Mouse (Mus musculus): Measurements from ENCODE around the gene Stxbp5l.
"Not testable (repeated sequence)": the region's sequence is repeated elsewhere in the genome, so short reads cannot be mapped to it uniquely, and the experiment has no call there.

Gene Stxbp5l

DNA sequence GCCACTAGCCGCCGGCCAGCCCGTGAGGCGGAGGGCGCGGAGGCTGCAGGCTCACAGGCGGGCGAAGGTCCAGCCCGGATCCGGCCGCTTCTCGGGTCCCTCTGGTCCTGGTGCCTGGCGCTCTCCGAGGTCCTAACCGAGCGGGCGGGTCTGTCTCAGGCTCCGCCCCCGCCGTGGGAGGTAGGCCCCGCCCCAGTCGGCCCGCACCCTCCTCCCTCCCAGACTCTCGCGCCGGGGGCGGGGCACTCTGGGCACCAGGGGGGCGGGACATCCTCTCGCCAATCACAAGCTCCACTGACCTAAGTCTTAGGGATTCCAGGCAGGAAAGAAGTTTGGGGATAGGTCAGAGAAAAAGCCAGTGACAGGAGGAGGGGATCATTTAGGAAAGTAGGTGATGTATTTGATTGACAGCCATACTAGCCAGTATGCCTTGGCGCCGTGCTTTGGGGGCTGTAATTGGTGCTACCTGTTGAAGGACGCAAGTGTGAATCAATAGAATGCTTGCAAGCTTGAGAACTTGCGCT is at the start of gene Stxbp5l:
Gene Stxbp5l (minus strand): TSS at position 142 of the 524 bp plus-strand sequence.
- peak; percentile 64 to 81 for DNase-seq (ENCODE audit: low spot score in 2 of 2)

DNA sequence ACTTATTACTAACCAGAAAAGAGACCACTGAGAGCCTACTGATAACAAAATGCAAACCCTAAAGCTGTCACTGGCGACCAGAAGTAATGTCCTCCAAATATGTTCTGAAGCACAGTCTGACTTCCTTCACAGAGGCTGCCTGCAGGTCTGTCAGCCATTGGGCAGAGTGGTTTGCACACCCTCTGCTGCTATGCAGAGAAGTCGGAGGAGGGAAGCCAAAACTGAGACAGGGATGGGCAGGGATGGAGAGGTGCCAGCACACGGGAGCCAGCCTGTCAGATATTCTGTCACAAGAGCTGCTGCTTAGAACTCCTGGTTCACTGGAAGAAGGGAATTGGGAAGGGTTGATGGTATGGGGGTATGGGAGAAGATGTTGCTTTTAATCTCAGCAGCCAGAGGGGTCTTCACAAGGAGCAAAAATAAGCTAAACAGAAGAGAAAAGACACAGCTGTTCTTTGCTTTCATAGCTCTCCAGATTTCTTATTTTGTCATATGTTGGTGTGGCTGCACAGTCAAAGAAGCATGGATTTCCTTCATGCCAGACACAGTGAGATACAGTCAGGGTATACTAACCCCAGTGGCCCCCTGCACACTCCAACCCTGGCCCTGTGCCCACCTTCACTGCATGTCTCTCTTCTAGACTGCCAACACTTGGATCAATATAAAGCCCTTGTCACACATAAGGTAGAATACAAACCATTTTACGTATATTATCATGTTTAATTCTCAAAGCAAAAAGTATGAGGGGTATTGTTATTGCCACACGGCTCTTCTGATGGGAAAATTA is 48.8 kb upstream of the Stxbp5l start:
- no peak for DNase-seq (ENCODE audit: low spot score in 2 of 2)

DNA sequence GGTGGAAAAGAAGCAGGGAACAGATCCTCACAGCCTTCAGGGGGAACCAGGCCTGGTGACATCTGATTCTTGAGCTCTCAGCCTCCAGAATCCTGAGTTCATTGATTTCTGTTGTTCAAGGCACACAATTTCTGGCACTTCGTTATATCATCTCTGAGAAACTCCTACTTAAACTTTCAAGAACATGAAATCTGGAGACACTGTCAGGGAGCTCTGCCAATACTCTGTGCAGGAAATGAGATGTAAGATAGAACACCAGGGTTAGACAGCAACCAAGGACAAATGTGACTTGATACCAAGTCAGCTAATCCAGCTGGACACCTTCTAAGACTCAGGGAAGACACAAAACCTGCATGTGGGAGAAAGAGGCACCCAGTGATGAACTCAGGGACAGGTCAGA is 40.7 kb upstream of the Stxbp5l start:
- no peak for DNase-seq (ENCODE audit: low spot score in 2 of 2)

DNA sequence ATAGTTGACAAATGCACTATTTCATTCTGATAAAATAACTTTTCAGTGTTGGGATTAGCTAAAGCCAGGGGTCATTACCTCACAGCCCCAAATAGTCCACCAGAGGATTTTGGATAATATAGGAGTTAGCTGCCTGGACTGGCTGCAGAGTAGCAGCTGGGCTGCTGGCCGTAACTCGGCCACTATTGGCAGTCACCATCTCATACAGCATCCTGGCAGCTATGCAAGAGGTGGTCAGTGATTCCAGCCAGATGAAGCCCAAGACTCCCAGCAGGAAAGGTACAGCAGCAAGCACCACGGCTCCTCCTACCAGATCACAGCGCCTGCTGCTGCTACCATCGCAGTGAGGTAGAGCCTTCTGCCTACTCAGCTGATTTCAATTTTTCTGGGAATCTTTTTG is 38.1 kb upstream of the Stxbp5l start:
- no peak for DNase-seq (ENCODE audit: low spot score in 2 of 2)

DNA sequence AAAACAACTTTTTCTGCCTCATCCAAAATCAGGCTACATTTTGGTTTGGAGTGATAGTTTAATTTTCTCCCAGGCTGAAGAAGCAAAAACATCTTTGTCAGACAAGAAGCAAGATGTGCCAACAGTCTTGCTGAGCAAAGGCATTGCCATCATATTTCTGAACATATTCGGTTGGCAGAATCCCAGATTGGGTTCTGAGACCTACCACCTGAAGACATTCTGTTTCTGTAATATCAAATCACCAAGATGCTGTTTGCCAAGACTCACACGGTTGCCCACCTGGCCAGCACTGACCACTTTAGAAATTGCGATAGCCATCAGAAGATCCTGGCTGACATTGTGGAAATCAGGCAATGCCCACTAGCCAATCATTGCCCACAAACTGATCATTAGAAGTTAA is 37.1 kb upstream of the Stxbp5l start:
- DNase-seq (ENCODE audit: low spot score in 2 of 2), result no peak

DNA sequence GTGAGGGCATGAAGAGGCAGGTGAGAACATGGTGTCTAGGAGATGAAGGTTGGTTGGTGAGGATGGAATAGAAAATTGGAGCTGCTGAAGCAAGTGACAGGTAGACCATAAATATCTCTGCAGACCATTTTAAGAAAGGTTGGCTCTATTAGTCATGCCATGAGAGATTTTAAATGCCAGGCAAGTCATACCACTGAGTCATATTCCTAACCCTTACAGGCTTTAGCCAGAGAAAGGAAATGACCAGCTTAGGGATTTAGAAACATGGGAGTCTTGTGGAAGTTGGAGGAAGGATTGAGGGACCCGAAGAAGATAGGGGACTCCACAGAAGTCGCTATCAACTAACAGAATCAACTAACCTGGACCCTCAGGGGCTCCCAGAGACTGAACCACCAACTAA is 35.8 kb upstream of the Stxbp5l start:
- no peak for DNase-seq (ENCODE audit: low spot score in 2 of 2)

DNA sequence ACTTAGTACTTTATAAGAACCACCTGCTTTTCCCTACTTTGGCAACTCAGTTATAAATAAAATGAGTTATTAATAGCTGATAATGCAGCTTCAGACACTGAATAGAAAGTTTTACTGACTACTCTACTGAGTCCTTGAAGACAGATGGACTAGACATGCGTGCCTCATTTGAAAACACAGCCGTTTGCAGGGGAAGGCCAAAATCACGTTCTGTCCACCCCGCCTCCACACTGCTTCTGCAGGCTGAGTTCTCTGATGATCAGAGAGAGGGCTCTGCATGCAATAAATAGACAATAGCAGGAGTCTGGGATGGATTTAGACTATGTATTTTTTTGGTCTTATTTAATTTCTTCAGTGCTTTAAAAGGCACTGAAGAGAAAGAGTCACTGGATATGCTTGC is 20.8 kb upstream of the Stxbp5l start:
- no peak for DNase-seq (ENCODE audit: low spot score in 2 of 2)

DNA sequence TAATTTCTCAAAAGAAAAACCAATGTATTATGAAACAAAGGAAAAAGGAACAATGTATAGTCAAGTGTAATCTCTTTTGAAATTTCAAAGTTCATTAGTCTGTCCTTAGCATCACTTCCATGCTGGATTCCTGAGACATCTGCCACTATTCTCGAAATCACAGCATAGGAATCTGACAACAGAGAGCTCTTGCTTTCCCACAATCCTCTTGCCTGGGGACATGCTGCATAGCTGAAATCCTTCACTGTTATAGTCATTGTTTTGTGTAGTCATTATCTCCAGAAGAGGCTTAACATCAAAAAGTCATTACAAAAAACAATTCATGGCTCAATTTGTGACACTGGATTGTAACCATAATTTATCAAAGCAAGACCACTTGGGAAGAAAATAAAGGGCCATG is 20.2 kb upstream of the Stxbp5l start:
- no peak for DNase-seq (ENCODE audit: low spot score in 2 of 2)

DNA sequence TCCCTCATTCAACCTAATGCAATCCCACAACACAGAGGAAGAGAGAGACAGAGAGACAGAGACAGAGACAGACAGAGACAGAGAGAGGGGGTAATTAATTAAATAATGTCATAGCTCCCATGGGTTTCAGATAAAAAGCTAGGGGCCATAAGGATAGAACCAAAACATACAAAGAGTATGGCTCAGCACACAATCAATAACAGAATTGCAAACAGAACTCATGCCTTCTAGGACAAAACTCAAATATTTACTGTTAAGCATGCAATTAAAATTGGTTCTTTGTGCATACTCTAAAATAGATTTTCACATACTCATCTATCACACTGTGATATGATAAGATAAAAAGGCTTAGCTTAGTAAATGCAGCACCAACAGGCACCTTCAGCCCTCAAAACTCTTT is 5.2 kb upstream of the Stxbp5l start:
- DNase-seq (ENCODE audit: low spot score in 2 of 2), result no peak

DNA sequence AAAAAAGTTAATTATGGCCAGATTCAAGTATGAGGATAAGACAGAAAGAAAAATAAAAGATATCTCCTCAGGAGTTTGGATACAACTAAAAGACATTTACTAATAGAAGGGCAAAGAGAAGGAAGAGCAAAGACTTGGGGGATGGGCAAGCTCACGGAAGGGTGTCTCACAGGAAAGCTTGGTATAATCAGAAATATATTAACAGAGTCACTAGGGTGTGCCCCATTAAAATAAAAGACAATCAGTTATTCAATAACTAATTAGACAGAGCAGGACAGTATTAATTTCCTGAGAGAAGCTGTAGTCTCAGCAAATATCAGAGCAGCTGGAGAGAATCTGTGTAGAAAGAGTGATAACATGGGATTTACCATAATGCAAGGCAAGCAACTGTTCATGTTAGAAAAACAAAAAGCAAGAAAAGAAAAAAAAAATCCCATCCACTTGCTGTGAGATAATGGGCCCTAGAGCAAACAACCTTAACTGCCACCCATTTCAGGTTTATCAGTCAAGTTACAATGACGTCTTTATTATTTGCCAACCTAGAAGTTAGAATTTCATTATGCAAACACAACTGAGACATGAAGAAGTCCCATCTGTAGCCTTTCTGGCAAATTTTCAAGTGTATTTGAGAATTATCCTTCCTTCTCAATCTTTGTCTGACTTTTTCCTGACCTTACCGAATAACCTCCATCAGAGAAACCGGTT is 4.6 kb upstream of the Stxbp5l start:
- DNase-seq (ENCODE audit: low spot score in 2 of 2), result no peak

DNA sequence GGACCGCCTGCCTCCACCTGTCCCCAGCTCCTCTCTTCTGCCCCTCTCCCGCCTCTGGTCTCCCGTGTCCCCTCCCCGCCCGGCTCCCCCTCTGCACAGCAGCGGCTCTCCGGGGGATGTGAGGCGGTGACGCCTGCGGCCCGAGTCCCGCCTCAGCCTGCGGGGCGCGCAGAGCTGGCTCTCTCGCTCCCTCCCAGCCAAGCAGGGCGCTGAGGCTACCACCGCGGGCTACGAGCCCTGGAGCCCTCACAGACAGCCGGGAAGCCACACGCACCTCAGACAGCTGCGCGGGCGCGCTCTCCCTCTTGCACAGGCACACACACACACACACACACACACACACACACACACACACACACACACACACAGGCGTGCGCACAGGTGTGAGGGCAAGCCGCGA is 393 bp downstream of the Stxbp5l start:
- DNase-seq (ENCODE audit: low spot score in 2 of 2), result peak in 1 of 2 experiments; percentile 4

DNA sequence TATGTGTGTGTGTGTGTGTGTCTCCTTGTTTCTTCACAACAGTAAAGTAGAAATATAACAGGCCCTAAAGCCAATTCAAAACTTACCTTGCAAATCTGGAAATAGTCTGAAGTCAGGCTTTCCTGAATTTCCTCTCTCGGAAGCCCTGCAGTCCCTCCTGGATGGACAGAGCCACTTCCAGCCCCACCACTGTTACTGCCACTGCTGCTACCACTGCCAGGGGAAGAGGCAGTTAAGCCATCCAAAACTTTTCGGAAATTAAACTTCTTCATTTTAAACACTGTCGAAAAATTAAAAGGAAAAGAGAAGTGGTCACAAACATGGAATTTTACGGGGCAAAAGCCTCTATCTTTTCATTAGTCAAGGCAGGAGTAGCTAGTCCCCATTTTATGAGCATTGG is 1.3 kb downstream of the Stxbp5l start:
- DNase-seq (ENCODE audit: low spot score in 2 of 2), result no peak

DNA sequence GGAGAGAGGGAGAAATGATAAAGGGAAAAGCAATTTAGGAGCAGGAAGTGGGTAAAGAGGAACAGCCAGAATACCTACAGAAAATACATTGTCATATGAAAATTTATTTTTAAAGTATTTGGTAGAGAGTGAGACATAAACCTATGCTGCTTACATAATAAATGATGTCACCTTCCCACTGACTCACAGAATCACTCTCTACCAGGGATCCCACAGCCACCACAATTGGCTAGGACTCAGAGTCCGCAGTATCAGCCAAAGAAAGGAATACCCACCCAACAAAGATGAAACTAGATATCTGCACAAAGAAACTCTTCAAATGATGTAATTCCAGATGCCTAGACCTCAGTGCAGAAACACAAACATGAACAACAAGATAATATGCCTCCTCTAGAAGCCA is 12.0 kb downstream of the Stxbp5l start:
- no peak for DNase-seq (ENCODE audit: low spot score in 2 of 2)

DNA sequence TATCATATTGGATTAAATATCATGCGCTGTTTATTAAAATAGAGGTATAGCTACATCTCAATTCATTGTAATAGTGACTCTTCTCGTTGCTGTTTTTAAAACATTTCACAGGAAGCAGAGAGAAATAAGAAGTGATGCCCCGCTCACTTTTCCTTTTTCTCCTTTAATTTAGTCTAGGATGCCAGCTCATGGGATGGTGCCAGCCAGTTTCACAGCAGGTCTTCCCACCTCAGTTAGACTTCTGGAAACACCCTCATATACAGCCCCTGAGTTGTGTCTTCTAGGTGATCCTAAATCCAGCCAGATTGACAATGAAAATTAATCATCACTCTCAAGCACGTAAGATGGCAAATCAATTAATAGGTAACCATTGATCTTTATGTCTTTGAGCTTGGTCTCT is 17.3 kb downstream of the Stxbp5l start:
- DNase-seq (ENCODE audit: low spot score in 2 of 2), result no peak

DNA sequence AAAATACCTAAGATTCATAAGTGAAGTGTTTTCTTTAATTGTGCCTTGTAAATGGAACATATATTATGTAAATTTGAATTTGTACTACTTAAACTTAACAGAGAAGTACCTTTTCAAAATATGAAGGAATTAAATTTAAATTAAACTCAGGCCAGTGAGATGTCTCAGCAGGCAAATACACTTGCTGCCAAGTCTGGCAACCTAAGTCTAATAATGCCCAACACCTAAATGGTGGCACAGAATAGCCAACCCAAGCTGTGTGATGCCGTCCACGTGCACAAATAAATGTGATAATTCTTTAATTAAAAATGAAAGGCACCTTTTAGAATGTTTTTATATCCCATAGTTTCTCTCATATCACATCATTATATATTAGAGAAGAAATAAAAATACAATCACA is 20.8 kb downstream of the Stxbp5l start:
- DNase-seq (ENCODE audit: low spot score in 2 of 2), result no peak

DNA sequence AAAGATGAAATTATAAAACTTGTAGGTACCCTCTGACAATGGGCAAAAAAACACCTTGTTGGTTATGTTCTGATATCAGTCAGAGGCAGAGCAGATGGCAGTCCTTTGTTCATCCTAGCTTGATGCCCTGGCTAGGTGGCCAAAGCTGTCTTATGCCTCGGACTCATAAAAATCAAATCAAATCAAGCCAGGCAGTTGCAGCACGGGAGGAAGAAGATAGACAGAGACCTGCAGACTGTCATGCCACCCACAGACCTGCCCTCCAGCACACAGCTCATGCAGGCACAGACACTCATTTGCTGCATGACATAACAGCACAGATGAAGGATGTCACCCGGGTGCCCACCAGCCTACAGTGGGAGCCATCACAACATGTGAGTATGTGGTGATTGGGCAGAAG is 29.1 kb downstream of the Stxbp5l start:
- no peak for DNase-seq (ENCODE audit: low spot score in 2 of 2)

DNA sequence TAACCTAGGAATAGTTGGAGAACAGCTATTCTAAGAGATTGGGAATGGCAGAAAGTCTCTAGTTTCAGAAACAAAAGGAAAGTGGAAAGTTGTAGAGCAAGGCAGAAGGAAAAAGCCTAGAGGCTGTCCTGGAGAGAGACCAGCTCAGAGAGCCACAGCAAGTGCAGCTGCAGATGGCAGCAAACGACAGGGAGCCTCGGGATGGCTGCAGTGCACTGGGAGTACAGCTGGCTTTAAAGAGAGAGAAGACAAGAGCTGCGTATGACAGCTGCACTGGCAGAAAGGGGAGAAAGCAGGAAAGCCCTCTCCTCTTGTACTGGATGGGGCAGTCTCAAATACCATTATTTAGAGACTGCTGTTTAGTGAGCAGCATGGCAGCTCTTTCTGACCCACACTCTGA is 37.7 kb downstream of the Stxbp5l start:
- DNase-seq (ENCODE audit: low spot score in 2 of 2), result no peak

DNA sequence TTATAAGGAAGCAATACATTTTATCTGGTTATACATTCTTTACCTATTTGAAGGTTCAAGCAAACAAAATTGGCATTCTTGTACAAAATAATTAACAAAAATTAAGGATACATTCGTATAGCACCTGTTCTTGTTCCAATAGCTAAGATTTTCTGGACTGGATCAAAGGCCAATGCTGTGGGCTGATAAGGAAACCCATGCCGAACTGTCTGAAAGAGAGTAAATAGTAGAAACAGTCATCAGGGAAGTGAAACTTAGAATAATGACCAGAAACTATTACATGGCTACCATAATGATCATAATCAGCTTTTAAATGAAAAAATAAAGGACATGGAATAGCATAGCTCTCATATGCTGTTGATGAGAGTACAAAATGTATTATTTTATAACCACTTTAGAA is 39.8 kb downstream of the Stxbp5l start:
- DNase-seq (ENCODE audit: low spot score in 2 of 2), result no peak

DNA sequence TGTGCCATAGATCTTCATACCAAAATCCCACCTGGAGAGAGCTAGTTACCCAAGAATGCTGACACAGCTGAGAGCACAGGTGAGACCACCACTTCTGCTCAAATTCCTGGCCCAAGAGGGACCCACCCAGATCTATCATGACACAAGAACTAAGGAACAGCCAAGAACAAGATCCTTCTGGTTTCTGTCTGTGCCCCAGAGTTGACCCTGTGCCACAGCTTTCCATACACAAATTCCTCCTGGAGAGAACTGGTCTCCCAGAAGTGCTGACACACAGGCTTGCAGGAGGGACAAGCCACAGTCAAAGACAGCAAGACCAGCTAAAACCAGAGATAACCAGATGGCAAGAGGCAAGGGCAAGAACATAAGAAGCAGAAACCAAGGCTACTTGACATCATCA is 43.3 kb downstream of the Stxbp5l start:
- DNase-seq (ENCODE audit: low spot score in 2 of 2), result not testable (repeated sequence)

DNA sequence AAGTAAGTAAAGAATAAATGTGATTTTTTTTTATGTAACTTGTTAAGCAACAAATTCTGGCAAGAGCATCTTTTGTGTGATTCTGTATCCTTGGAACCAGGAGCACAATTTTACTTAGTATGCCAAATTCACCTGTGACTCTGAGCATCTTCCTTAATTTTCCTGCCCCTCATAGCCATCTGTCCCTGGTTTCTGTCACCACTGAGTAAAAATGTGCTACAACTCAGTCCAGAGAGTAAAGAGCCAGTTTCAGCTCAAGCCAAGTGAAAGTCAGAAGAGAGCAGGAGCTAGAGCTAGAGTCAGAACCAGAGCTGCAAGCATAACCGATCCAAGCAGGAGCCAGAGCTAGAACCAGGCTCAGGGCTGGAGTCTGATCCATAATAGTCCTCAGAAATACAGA is 46.6 kb downstream of the Stxbp5l start:
- no peak for DNase-seq (ENCODE audit: low spot score in 2 of 2)

DNA sequence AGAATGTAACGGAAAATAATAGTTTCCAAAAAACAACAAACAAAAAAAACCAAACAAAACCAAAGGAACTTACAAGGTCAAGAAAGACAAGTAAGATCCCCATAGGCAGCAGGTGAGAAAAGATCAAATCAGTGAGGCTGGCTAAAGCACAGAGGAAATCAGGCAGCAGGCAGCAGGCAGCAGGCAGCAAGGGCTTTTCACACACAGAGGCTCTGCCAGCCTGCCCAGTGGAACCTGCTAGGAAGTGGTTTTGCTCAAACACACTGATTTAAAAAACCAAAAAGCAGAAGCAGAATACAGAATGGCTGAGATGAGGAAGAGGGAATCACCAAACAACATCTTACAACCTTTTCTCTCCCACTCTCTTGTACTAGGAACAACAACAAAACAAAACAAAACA is 47.2 kb downstream of the Stxbp5l start:
- no peak for DNase-seq (ENCODE audit: low spot score in 2 of 2)

DNA sequence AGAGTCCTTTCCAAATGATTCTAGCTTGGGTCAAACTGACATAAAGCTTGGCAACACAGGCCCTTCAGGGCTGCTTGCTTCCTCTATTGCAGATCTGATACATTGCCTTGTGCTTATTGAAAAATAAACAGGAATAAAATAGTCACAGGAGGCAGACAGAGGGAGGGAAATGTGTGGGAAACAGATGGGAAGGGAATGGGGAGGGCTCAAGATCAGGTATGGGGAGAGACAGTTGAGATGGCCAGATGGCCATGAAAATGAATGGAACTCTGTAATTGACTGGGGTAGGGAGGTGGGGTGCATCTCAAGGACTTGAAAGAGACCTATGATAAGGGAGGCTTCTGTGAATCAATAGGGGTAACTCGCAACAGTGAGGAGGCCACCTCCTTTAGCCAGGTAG is 80.3 kb downstream of the Stxbp5l start:
- no peak for DNase-seq (ENCODE audit: low spot score in 2 of 2)

DNA sequence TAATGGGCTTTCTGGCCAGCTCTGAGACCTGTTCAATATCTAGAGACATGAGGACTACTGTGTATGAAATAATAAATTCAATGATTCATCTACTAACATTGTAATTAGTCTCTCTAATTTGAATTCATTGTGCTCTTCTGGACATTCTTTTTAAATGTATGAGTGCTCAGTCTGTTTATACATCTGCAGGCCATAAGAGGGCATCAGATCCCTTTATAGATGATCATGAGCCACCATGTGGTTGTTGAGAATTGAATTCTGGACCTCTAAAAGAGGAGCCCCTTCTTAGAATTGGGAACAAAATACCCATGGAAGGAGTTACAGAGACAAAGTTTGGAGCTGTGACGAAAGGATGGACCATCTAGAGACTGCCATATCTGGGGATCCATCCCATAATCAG is 92.2 kb downstream of the Stxbp5l start:
- DNase-seq (ENCODE audit: low spot score in 2 of 2), result no peak

All from urinary bladder, postnatal 36 days (tissue).